Mouse (Mus musculus): Measurements from ENCODE around the gene Maged2. TPM values are rescaled to one million over a fixed set of nuclear protein-coding genes. Genes with fewer than 3 reads are reported as not detected.

Maged2 gene
- polyA plus RNA-seq, 1 experiment from 2014 or later = 342 TPM

Other genes with a start within 250 kb of the Maged2 start
- gene Pfkfb1, start 226.1 kb downstream of the Maged2 start, polyA plus RNA-seq (2016; fragmentation: Nextera tagmentation; extraction: Ambion mirVana) = 4.2 and 4.4 TPM in 2 replicates
- 22.0 and 24.2 TPM in 2 replicates for gene Apex2, start 224.5 kb downstream of the Maged2 start, polyA plus RNA-seq (2016; fragmentation: Nextera tagmentation; extraction: Ambion mirVana)
- gene Tro, start 156.8 kb downstream of the Maged2 start, polyA plus RNA-seq (2016; fragmentation: Nextera tagmentation; extraction: Ambion mirVana) = 54.3 and 66.7 TPM in 2 replicates
- gene Gnl3l, start 203.0 kb upstream of the Maged2 start, polyA plus RNA-seq (2016; fragmentation: Nextera tagmentation; extraction: Ambion mirVana) = 55.4 and 59.1 TPM in 2 replicates
- gene Fgd1, start 231.8 kb upstream of the Maged2 start, polyA plus RNA-seq (2016; fragmentation: Nextera tagmentation; extraction: Ambion mirVana) = 14.4 and 14.5 TPM in 2 replicates

Data from midbrain, embryonic 12.5 days (tissue).